Mouse (Mus musculus) R1 (cell line): ENCODE results near the gene Tas2r136.

Source experiments
- DNase-seq: peaks from one replicate; pipeline ENCODE4 v3.0.0-alpha.2; 2018; ENCODE audit warnings: low read depth, low spot score

Gene Tas2r136

DNA sequence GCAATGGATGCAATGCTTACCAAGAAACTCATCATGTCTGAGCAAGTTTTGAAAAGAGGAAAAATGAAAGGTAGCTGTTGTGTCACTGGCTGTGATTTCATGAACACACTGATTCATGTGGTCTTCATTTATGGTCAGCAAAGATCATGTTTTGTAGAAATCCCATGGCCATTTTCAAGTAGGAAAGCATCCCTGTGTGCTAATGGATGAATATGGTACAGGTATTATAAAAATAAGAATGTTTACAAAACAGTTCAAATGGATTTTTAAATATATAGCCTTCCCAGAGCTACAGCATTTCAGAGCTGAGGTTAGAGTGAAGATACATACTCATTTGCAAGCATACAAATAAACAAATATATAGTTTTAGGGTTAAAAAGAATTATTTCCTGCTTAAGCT lies at the start of gene Tas2r136:
Gene Tas2r136 (minus strand): TSS at position 101 of the 400 bp plus-strand sequence.
- DNase-seq: no peak

DNA sequence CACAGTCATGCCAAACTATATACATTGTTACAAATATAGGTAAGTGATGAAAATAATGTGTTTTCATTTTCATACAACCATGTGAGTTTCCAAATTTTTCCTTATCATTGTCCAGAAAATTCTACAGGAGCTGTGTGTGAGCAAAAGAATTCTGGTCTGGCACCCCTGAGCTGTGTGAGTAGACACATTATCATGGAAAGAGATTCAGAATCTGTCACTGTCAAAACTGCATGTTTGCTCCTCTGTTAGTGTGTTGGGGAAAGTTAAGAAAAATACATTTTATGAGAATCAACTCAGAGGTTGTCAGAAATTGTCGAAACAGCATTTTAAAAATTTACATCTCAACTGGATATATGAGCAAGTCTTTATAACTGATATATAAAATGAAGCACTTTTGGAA lies 24.6 kb upstream of the Tas2r136 start, which contains the start of gene Tas2r117:
Gene Tas2r117 (plus strand): TSS at position 301 of the 400 bp plus-strand sequence.
- DNase-seq: no peak

DNA sequence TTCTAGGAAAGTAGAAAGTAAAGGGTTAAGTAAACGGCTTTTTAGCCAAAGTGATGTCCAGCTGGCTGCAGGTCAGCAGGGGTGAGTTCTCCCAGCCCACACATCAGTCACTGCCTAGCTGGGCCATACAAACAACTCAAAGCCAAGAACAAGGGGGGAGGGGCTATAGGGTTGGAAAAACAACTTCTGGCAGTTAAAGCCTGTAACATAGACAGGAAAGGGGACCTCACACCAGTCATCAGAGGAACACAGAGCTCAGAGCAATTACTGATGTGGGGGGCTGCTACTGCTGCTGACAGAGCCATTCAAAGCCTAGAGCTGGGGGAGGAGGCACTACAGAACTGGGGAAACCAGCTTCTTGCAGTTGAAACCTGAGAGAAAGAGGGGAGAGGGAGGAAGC lies 17.4 kb upstream of the Tas2r136 start:
- no peak for DNase-seq

DNA sequence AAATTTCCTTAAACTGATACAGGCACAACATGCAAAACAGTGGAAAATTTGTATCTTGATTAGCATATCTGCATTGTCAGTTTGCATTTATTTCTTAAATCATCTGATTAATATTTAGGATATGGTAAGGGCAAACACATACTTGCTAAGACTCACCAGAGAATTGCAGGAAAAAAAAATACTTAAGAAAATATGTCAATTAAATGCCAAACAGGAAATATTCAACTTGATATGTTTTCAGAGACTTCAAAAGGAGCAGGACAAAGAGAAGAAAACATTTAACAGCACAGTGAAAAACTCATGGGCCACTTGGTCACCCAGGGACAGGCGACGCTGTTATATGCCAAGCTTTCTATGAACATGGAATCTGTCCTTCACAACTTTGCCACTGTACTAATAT lies 16.1 kb downstream of the Tas2r136 start, which contains the start of gene Tas2r102:
Gene Tas2r102 (plus strand): TSS at position 301 of the 400 bp plus-strand sequence.
- DNase-seq: no peak

DNA sequence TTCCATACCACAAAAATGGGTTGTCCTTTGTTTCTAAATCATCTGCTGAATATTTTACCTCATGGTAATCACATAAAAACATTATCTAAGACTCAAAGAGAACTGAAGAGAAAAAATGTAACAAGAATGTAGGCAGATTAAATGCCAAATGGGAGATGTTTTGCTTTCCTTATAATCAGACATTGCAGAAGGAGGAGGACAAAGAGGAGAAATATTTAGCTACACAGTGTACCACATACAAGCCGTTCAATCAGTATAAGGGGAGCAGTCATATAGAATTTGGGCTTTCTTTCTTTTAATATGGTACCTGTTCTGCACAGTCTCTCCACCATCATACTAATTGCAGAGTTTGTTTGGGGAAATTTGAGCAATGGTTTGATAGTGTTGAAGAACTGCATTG lies 23.5 kb downstream of the Tas2r136 start, which contains the start of gene Tas2r124:
Gene Tas2r124 (plus strand): TSS at position 301 of the 400 bp plus-strand sequence.
- DNase-seq: no peak

DNA sequence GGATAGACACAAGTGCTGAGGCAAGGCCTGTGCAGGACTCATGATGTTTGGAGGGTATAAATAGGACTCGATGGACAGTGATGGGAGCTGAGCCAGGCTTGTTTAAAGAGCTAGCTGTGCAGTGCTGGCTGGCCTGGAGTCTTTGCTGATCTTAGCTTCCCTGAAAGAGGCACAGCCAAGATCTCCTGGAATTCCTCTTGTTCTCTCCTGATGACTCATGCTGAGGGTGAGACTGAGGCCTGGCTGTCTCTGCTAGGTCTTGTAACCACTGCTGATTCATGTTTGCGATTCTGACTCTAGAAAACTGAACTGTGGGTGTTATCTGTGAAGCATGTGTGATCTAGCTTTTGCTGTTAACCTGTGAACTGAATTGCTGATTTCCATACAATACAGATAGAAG lies 27.8 kb downstream of the Tas2r136 start:
- DNase-seq: no peak

DNA sequence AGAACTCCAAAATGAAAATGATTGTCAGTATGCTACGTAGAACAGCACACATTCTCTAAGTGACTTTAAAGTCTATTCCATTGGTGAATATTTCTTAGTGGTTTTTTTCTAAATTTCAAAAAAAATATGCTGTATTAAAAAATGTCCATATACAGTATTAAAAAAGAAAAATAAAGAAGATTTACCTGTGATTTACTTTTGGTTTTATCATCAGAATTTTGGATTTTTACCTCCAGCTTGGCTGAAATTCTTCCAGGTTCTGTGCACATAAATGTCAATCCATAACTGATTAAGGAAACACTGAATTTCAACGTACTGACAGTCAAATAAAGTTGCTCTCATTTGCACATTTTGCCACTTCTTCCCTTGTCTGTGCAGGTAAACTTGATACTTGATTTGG lies 40.0 kb downstream of the Tas2r136 start, which contains the start of gene Tas2r115:
Gene Tas2r115 (minus strand): TSS at position 101 of the 400 bp plus-strand sequence.
- DNase-seq: no peak
